Mouse (Mus musculus): ENCODE data around the gene Cutc. TPM values are rescaled to one million over a fixed set of nuclear protein-coding genes. Genes with fewer than 3 reads are reported as not detected.

Cutc gene
- polyA plus RNA-seq, 1 experiment from 2014 or later = 6.5 TPM

DNA sequence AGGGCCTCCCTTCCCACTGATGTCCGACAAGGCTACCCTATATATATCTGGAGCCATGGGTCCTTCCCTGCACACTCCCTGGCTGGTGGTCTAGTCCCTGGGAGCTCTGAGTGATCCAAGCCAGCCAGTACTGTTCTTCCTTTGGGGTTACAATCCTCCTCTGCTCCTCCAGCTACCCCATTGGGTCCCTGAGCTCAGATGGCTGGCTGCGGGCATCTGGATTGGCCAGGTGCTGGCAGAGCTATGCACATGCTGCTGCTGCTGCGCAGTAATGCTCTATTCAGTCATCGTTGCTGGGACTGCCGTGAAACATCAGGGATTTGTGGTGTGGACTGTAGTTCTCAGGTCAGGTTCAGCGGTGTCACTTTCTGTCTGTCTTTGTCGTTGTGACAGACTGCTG is 28.0 kb upstream of the Cutc start:
- Histone ChIP-seq H3K27me3 (replicated peaks) (no peaks in the 10 kb centered on the region), H3K4me3 (replicated peaks) (no peak overlapping the region), H3K4me1 (no peaks in the 10 kb centered on the region), H3K27ac (replicated peaks) (no peak overlapping the region), H3K4me2 (no peak overlapping the region), H3K9ac (replicated peaks) (no peak overlapping the region), H3K9me3 (replicated peaks) (no peaks in the 10 kb centered on the region), H3K36me3 (peaks cover 77% of the 10 kb centered on the region)
- WGBS = 87% methylated on average over 7 of the region's 7 CpGs
- ATAC-seq (ENCODE audit: low FRiP score) = no peak

DNA sequence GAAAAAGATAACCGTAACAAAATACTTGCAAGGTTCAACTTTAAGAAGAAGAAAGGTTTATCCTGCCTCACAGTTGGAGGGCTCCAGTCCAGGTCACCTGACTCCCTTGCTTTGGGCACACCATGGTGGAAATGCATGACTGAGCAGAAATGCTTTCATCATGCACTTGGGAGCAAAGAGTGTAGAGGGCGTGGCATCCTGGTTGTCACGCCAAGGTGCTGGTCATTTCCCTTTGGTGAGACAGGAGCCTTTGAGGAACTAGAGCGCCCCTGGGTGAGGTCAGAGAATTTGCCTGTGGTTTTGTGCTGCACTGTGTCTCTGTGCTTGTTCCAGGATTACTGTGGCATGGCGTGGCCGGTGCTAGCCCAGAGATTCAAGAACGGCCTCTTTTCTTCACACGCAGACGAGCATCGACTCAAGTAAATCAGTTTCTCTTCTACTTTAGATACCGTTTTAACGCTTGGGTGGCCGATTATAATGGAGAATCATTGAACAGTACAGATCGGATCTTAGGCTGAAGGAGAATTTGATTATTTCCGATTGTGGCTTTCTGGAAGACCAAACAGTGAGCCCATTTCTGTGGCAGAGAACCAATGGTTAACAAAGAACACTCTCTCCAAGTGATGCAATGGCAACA is 26.2 kb upstream of the Cutc start:
- WGBS = 72% methylated on average over 15 of the region's 15 CpGs
- H3K9ac ChIP-seq (replicated peaks) = no peak overlapping the region
- H3K4me2 ChIP-seq = no peak overlapping the region
- no peak overlapping the region for H3K27ac ChIP-seq (replicated peaks)
- no peak for ATAC-seq (ENCODE audit: low FRiP score)
- H3K27me3 ChIP-seq (replicated peaks) = no peaks in the 10 kb centered on the region
- H3K4me3 ChIP-seq (replicated peaks) = no peak overlapping the region
- H3K36me3 ChIP-seq = peaks cover 63% of the 10 kb centered on the region
- no peaks in the 10 kb centered on the region for H3K4me1 ChIP-seq
- H3K9me3 ChIP-seq (replicated peaks) = no peaks in the 10 kb centered on the region

DNA sequence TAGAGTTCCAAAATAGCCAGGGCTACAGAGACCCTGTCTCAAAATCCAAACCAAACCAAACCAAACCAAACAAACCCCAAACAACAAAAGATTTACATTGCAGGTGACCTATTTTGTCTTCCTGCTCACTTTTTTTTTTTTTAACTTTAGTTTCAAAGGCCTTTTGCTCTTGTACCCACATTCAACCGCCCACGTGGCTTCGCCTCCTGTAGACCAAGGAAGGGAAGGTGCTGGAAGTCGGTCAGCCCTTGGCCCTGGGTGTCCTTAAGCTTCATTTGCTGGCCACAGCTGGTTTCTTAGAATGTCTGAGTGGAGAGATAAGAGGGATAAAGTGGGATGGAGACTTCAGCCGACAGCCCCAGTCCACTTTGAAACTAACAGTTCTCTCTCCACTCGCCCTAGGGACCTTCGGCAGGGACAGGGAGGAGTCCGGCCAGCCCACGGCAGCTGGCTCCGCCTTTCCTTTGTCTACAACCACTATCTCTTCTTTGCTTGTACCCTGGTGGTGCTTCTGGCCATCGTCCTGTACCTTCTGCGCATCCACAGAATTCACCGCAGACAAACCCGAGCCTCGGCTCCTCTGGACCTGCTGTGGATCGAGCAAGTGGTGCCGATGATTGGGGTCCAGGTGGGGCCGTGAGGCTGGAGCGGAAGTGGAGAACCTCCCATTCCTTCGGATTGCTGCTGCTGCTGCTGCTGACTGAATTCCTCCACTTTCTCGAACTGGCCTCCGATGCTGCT is 23.3 kb upstream of the Cutc start:
- no peaks in the 10 kb centered on the region for H3K4me1 ChIP-seq
- no peak overlapping the region; the same call in 1 of the 2 replicates for H3K4me3 ChIP-seq (replicated peaks)
- peaks cover 57% of the 10 kb centered on the region for H3K36me3 ChIP-seq
- no peak overlapping the region for H3K9ac ChIP-seq (replicated peaks)
- no peaks in the 10 kb centered on the region for H3K9me3 ChIP-seq (replicated peaks)
- H3K27me3 ChIP-seq (replicated peaks) = no peaks in the 10 kb centered on the region
- no peak overlapping the region for H3K27ac ChIP-seq (replicated peaks)
- H3K4me2 ChIP-seq = peak overlapping the region; percentile 34
- 42% methylated on average over 22 of the region's 22 CpGs for WGBS
- ATAC-seq (ENCODE audit: low FRiP score) = no peak

DNA sequence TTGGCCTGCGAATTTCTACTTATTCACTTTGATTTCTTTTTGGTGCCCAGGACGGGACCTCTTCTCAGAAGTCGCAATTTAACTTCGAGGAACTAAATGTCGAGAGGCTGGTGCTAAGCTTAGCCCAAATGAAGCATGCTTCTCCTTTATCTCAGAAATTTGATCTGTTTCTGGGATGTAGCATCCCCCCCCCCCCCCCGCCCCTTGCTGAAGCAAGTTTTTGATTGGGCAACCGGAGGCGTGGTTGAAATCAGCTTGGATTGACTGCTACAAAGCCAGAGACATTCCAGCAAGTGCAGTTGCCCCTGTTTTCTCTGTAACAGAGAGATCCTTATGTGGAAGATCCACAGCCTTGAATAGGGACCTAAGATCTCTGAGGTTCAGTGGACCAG is 22.8 kb upstream of the Cutc start:
- no peak for ATAC-seq (ENCODE audit: low FRiP score)
- Histone ChIP-seq H3K27ac (replicated peaks) (no peak overlapping the region), H3K9ac (replicated peaks) (no peak overlapping the region), H3K4me3 (replicated peaks) (no peak overlapping the region), H3K4me2 (peak overlapping the region; percentile 34), H3K27me3 (replicated peaks) (no peaks in the 10 kb centered on the region), H3K4me1 (no peaks in the 10 kb centered on the region), H3K36me3 (peaks cover 60% of the 10 kb centered on the region), H3K9me3 (replicated peaks) (no peaks in the 10 kb centered on the region)
- 43% methylated on average over 8 of the region's 8 CpGs for WGBS

DNA sequence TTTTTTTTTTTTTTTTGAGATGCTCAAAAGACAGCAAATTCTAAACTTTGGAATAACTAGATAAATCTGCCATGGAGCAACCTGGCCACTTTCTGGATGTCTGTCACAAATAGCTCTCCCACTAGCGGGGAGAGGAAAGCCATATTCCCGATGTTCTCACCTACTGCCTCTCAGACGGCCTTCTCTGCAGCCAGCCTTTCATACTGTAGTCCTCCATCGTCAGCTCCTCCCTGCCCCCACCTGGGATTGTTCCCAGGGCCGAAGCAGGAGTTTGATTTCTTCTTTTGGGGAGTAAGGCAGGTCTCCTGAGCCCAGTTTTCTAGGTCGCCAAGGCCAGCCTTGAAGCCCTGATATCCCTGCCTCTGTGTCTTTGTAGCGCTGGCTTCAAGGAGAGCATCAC is 21.6 kb upstream of the Cutc start:
- no peaks in the 10 kb centered on the region for H3K27me3 ChIP-seq (replicated peaks)
- WGBS = 69% methylated on average over 7 of the region's 7 CpGs
- no peak overlapping the region for H3K4me3 ChIP-seq (replicated peaks)
- H3K9me3 ChIP-seq (replicated peaks) = no peaks in the 10 kb centered on the region
- H3K27ac ChIP-seq (replicated peaks) = no peak overlapping the region
- H3K36me3 ChIP-seq = peaks cover 57% of the 10 kb centered on the region
- H3K4me2 ChIP-seq = no peak overlapping the region
- H3K4me1 ChIP-seq = no peaks in the 10 kb centered on the region
- no peak for ATAC-seq (ENCODE audit: low FRiP score)
- no peak overlapping the region for H3K9ac ChIP-seq (replicated peaks)

DNA sequence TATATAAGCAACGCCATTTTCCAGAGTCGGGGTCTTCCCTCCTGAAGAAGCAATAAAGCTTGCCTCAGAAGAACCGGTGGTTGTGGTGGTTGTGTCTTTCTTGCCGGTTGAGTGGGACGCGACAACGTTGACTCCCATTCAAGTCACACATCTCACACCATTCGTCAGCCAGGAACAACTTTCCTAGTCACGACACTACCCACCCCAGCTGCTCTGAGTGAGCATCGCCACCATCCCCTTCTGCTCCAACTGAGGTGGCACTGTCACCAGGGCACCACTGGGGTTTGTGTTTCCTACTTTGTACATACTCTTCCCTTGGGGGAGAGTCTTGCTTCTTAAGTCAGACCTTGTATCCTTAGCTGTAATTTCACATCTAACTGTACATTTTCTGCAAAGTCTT is 14.4 kb upstream of the Cutc start:
- H3K4me2 ChIP-seq = no peak overlapping the region
- no peak overlapping the region for H3K4me3 ChIP-seq (replicated peaks)
- 94% methylated on average over 10 of the region's 10 CpGs for WGBS
- peaks cover 82% of the 10 kb centered on the region for H3K36me3 ChIP-seq
- H3K4me1 ChIP-seq = no peaks in the 10 kb centered on the region
- H3K27me3 ChIP-seq (replicated peaks) = no peaks in the 10 kb centered on the region
- no peak for ATAC-seq (ENCODE audit: low FRiP score)
- no peak overlapping the region for H3K27ac ChIP-seq (replicated peaks)
- no peak overlapping the region for H3K9ac ChIP-seq (replicated peaks)
- H3K9me3 ChIP-seq (replicated peaks) = no peaks in the 10 kb centered on the region

DNA sequence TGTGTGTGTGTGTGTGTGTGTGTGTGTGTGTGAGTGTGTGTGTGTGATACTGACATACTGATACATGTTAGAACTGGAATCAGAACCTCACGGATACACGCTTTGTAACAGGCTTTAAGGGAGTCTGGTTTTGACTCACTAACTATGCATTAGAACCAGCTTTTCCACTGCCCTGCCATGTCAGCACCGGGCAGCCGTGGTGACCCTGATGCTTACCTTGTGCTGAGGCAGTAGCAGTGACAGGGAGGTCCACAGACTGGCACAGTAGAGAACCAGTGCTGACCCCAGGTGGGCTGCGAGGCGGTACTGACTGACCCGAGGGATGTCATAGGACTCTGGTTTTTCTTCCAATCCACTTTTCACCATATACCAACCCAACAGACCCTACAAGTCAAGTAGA is 9.4 kb upstream of the Cutc start:
- 97% methylated on average over 7 of the region's 7 CpGs for WGBS

DNA sequence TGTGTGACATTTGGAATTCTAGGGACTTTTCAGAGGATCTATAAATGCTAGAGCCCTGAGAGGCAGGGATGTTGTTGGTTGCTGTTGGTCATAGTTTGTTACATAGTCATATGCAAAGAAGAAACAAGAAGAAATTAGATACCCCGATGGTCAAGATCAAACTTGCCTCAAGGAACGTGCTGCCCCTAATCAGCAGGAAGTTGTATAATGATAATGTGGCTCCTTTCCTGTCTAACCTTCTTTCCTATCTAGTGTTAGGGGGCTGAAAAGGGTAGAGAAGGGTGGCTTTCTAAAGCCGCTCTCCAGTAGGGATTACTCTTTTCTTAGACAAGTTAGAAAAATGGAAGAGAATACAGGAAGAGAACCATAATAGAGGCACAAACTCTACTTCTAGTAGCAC is 7.1 kb upstream of the Cutc start:
- H3K9me3 ChIP-seq (replicated peaks) = no peaks in the 10 kb centered on the region
- no peaks in the 10 kb centered on the region for H3K27me3 ChIP-seq (replicated peaks)
- H3K36me3 ChIP-seq = peaks cover 79% of the 10 kb centered on the region
- H3K9ac ChIP-seq (replicated peaks) = no peak overlapping the region
- 95% methylated on average over 3 of the region's 3 CpGs for WGBS
- H3K4me3 ChIP-seq (replicated peaks) = no peak overlapping the region
- ATAC-seq (ENCODE audit: low FRiP score) = no peak
- no peak overlapping the region for H3K4me2 ChIP-seq
- H3K4me1 ChIP-seq = no peaks in the 10 kb centered on the region
- H3K27ac ChIP-seq (replicated peaks) = no peak overlapping the region

More for the DNA sequence above, 9.4 kb upstream of the Cutc start:
- ATAC-seq (ENCODE audit: low FRiP score) = no peak
- no peaks in the 10 kb centered on the region for H3K9me3 ChIP-seq (replicated peaks)
- H3K4me1 ChIP-seq = no peaks in the 10 kb centered on the region
- H3K4me3 ChIP-seq (replicated peaks) = no peak overlapping the region
- no peak overlapping the region for H3K4me2 ChIP-seq
- no peak overlapping the region for H3K27ac ChIP-seq (replicated peaks)
- no peaks in the 10 kb centered on the region for H3K27me3 ChIP-seq (replicated peaks)
- no peak overlapping the region for H3K9ac ChIP-seq (replicated peaks)
- peaks cover 85% of the 10 kb centered on the region for H3K36me3 ChIP-seq

DNA sequence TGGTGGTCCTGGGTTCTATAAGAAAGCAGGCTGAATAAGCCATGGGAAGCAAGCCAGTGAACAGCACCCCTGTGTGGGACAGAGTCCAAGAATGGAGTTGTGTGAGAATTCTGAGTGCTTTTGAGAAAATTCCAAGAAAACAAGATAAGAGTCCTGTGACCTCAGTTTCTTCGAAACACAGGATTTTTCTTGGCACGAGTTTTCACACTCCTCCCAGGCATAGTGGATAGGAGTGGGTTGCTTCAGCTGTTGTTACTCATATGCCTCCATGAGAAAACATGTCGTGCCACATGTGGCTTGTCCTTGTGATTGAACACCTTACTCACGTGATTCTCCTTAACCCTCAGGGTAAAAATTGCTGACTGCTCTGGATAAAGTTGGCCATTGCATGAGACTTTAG is 4.9 kb upstream of the Cutc start:
- H3K36me3 ChIP-seq = peaks cover 64% of the 10 kb centered on the region
- no peaks in the 10 kb centered on the region for H3K9me3 ChIP-seq (replicated peaks)
- ATAC-seq (ENCODE audit: low FRiP score) = no peak
- no peak overlapping the region for H3K9ac ChIP-seq (replicated peaks)
- H3K4me2 ChIP-seq = no peak overlapping the region
- H3K4me3 ChIP-seq (replicated peaks) = no peak overlapping the region
- H3K27me3 ChIP-seq (replicated peaks) = no peaks in the 10 kb centered on the region
- WGBS = 97% methylated on average over 4 of the region's 4 CpGs
- H3K4me1 ChIP-seq = peaks cover 12% of the 10 kb centered on the region
- no peak overlapping the region for H3K27ac ChIP-seq (replicated peaks)

DNA sequence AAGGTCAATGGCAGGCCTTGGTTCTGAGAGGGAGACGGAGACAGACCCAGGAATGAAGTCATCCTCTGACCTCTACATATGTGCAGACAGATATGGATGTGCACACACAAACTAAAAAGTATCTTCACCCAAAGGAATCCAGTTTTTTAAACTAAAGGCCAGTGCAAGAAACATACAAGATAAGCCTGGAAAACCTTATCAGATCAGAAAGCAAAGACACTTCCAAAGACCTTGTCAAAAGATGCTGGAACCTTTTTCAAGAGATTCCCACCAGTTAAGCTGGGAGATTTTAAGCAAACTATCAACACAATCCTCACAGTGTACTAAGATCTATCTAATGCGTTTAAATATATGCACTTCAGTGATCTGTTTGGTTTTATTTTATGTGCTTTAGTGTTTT is 2.8 kb upstream of the Cutc start:
- no peak overlapping the region for H3K4me2 ChIP-seq
- no peak for ATAC-seq (ENCODE audit: low FRiP score)
- no peak overlapping the region for H3K27ac ChIP-seq (replicated peaks)
- H3K4me3 ChIP-seq (replicated peaks) = no peak overlapping the region
- H3K4me1 ChIP-seq = peaks cover 19% of the 10 kb centered on the region
- 95% methylated on average over 2 of the region's 2 CpGs for WGBS
- peaks cover 47% of the 10 kb centered on the region for H3K36me3 ChIP-seq
- no peaks in the 10 kb centered on the region for H3K9me3 ChIP-seq (replicated peaks)
- H3K9ac ChIP-seq (replicated peaks) = no peak overlapping the region
- no peaks in the 10 kb centered on the region for H3K27me3 ChIP-seq (replicated peaks)

DNA sequence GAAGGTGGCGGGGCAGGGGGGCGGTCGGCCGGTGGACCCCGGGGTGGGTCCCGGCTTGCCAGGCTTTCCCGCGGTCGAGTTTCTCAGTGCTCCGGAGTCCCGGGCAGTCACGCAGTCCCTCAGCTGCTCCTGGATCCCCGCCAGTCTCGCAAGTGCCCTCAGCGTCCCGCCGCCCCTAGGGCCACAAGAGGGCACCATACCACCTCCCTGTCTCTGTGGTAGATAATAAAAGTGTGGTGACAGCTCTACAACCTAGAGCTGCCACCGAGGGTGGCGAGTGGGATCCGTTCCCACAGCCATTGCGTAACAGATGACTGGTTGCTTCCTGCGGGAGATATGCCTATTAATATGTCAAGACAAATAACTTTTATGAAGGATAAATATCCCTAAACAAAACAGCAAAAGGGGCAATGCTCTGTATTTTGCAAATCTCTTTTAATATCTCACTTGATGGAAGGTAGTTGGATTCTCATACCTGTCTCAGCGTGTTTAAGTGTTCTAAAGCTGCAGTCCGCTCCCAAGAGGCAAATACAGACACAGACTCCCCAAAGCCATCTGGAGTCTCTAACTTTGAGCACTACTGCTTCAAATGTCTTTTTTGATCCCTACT is 535 bp downstream of the Cutc start:
- peak overlapping the region; percentile 81 for H3K4me3 ChIP-seq (replicated peaks)
- no peaks in the 10 kb centered on the region for H3K27me3 ChIP-seq (replicated peaks)
- peak; percentile 89 for ATAC-seq (ENCODE audit: low FRiP score)
- peaks cover 16% of the 10 kb centered on the region for H3K36me3 ChIP-seq
- H3K4me2 ChIP-seq = peak overlapping the region; percentile 70
- peak overlapping the region; percentile 83 for H3K9ac ChIP-seq (replicated peaks)
- 1% methylated on average over 23 of the region's 24 CpGs for WGBS
- H3K27ac ChIP-seq (replicated peaks) = peak overlapping the region; percentile 97
- no peaks in the 10 kb centered on the region for H3K9me3 ChIP-seq (replicated peaks)
- peaks cover 19% of the 10 kb centered on the region for H3K4me1 ChIP-seq

DNA sequence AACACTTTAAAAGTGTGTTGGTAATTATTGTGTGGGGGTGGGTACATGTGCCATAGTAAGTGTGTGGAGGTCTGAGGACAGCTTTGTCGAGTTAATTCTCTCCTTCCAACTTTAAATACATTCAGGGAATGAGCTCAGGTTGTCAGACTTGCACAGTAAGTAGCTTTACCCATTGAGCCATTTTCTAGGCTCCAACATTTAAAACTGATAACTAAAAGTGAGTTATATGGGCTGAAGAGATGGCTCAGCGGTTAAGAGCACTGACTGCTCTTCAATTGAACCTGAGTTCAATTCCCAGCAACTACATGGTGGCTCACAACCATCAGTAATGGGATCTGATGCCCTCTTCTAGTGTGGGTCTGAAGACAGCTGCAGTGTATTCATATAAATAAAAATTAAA is 1.4 kb downstream of the Cutc start:
- Histone ChIP-seq H3K27me3 (replicated peaks) (no peaks in the 10 kb centered on the region), H3K4me1 (peaks cover 19% of the 10 kb centered on the region), H3K9ac (replicated peaks) (no peak overlapping the region), H3K36me3 (peaks cover 7% of the 10 kb centered on the region; the same call in 1 of the 2 replicates), H3K9me3 (replicated peaks) (no peaks in the 10 kb centered on the region), H3K4me3 (replicated peaks) (no peak overlapping the region), H3K27ac (replicated peaks) (no peak overlapping the region), H3K4me2 (no peak overlapping the region)
- no peak for ATAC-seq (ENCODE audit: low FRiP score)
- 73% methylated on average over 2 of the region's 2 CpGs for WGBS

Measured in neural tube, embryonic 15.5 days (tissue).